Mouse (Mus musculus) hindbrain, embryonic 10.5 days (tissue): ENCODE results near the gene Fcer1a. TPM values are rescaled to one million over a fixed set of nuclear protein-coding genes. Genes with fewer than 3 reads are reported as not detected.

Source experiments
- polyA plus RNA-seq: library from polyadenylated mRNA; unstranded; fragments of >200 nt; fragmentation: Nextera tagmentation; extraction: Ambion mirVana; gene quantifications from 2 replicates; pipeline ENCODE4 v1.2.1, GENCODE M21; 2016

Fcer1a gene
- polyA plus RNA-seq, 1 experiment from 2014 or later, result not detected

Other genes with a start within 250 kb of the Fcer1a start
- gene Olfr1408, start 89.8 kb downstream of the Fcer1a start, polyA plus RNA-seq, result not detected in 2 replicates
- not detected in 2 replicates for gene Olfr1406, start 36.6 kb downstream of the Fcer1a start, polyA plus RNA-seq
- gene Olfr218, start 29.4 kb downstream of the Fcer1a start, polyA plus RNA-seq, result not detected in 2 replicates
- gene Olfr1404, start 14.8 kb downstream of the Fcer1a start, polyA plus RNA-seq, result not detected in 2 replicates
- gene Olfr418, start 38.8 kb upstream of the Fcer1a start, polyA plus RNA-seq, result not detected in 2 replicates
- not detected in 2 replicates for gene Mptx2, start 50.6 kb upstream of the Fcer1a start, polyA plus RNA-seq
- 2.3 and 2.4 TPM in 2 replicates for gene Ackr1, start 106.5 kb upstream of the Fcer1a start, polyA plus RNA-seq
- gene Aim2, start 123.7 kb upstream of the Fcer1a start, polyA plus RNA-seq, result 3.9 and 4.8 TPM in 2 replicates
- 3.9 and 17.7 TPM in 2 replicates for gene Cadm3, start 140.5 kb upstream of the Fcer1a start, polyA plus RNA-seq